Mouse (Mus musculus): ENCODE results near the gene Zfand4. TPM values are rescaled to one million over a fixed set of nuclear protein-coding genes. Genes with fewer than 3 reads are reported as not detected.
"Not testable (repeated sequence)": the region's sequence is repeated elsewhere in the genome, so short reads cannot be mapped to it uniquely, and the experiment has no call there.

Gene Zfand4
- polyA plus RNA-seq, 1 experiment from 2014 or later: 5.6 TPM

DNA sequence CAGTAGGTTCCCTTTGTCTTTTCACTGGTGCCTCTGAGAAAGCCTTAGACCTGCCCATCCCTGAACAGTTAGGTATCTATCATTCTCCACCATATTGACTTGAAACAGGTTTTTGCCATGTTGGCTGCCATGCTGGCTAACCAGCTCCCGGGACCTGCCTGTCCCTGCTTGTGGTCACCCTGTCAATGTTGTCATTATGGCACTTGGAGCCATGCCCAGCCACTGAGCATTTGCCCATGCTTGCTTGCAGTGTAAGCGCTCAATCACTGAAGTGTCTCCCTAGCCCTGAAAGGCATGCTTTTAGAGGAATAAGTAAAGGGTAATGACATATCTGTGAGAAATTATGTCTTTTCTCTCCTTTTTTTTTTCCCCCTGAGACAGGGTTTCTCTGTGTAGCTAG lies 67.4 kb downstream of the Zfand4 start:
- H3K4me2 ChIP-seq: no peak overlapping the region
- no peaks in the 10 kb centered on the region for H3K9me3 ChIP-seq (replicated peaks)
- 79% methylated on average over 2 of the region's 2 CpGs for WGBS
- no peaks in the 10 kb centered on the region for H3K4me1 ChIP-seq
- no peak overlapping the region for H3K27ac ChIP-seq (replicated peaks)
- H3K27me3 ChIP-seq (replicated peaks): peaks cover 3% of the 10 kb centered on the region; the same call in 1 of the 2 replicates
- no peak overlapping the region for H3K4me3 ChIP-seq (replicated peaks)
- ATAC-seq (ENCODE audit: low FRiP score): no peak
- no peak overlapping the region for H3K9ac ChIP-seq (replicated peaks)
- H3K36me3 ChIP-seq: no peaks in the 10 kb centered on the region

DNA sequence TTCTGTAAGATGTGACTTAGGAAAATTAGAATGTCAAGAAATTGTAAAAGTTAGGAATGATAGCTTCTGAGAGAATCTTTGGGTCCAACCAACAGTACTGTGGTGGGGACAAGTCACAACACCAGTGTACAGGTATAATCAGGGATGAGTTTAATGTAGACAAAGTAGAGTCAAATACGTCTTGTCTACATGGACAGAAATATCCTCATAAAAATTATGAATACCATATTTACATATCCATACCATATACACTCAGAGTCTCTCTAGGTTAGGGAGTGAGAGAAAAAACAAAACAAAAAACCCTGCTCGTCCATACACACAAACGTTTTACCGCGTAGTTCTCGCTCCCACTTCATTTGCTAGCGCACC lies 73.4 kb downstream of the Zfand4 start:
- Histone ChIP-seq H3K4me1 (peaks cover 17% of the 10 kb centered on the region), H3K4me3 (replicated peaks) (peak overlapping the region; percentile 99), H3K36me3 (no peaks in the 10 kb centered on the region), H3K27me3 (replicated peaks) (peaks cover 3% of the 10 kb centered on the region; the same call in 1 of the 2 replicates), H3K9ac (replicated peaks) (peak overlapping the region; percentile 86), H3K9me3 (replicated peaks) (no peaks in the 10 kb centered on the region), H3K4me2 (peak overlapping the region; percentile 60), H3K27ac (replicated peaks) (peak overlapping the region; percentile 79)
- WGBS: under 1% methylated on average over 7 of the region's 7 CpGs
- no peak for ATAC-seq (ENCODE audit: low FRiP score)

DNA sequence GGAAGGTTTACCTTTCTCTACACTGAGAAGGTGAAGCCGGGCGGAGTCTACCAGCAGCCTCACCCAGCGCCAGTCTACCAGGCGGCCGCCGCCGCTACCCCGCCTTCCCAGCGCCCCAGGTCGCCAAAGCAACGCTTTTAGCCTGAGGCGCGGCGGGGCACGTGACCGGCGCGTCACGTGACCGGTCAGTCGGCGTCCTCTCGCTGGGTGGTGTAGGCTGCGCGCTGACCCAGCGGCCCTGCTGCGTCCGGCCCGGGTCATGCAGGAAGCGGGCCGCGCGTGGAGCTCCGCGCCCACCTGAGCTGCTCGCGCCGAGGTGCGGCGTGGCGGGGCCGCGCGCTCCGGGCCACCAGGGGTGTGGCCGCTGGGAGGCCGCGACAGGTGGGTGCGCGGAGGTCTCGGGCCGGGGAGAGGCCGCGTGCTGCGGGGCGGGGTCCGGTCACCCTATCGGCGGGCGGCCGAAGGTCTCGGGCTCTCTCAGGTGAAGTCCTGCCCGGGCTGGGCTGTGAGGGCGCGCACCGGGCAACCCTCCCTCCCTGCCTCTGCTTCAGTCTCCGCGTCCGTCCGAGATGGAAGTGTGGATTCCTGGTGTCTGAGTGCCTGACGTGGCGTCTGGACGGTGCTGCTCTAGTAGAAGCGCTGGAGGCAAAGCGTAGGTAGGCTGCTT lies 73.9 kb downstream of the Zfand4 start, which contains the start of gene March8:
TSS of gene March8 (plus strand) at position 190 of the 667 bp plus-strand sequence.
- Histone ChIP-seq H3K9me3 (replicated peaks) (no peaks in the 10 kb centered on the region), H3K9ac (replicated peaks) (peak within 1 kb of the TSS; percentile 86), H3K27me3 (replicated peaks) (peaks cover 3% of the 10 kb centered on the region; the same call in 1 of the 2 replicates), H3K4me2 (peak within 1 kb of the TSS; percentile 60), H3K36me3 (no peaks in the 10 kb centered on the region), H3K27ac (replicated peaks) (peak within 1 kb of the TSS; percentile 79), H3K4me1 (peaks cover 17% of the 10 kb centered on the region), H3K4me3 (replicated peaks) (peak within 1 kb of the TSS; percentile 99)
- WGBS: under 1% methylated on average over 71 of the region's 75 CpGs
- peak; percentile 94 for ATAC-seq (ENCODE audit: low FRiP score)

DNA sequence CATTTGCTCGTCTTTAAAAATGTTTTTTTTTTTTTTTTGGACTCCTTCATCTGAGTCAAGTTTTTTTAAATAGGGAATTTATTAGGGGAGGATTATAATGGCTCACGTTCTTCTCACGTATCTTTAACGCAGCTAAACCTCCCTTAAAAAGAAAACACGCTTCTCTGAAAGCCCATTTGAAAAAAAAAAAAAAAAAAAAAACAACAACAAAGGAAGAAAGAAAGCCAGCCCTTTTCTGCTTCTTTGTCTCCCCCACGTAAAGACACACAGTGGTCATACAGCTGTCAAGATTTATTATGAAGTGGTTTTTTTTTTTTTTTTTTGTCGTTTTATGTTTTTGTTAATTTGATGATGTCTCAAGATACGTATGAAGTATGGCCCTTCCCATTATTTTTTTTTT lies 74.5 kb downstream of the Zfand4 start:
- H3K27ac ChIP-seq (replicated peaks): peak overlapping the region; percentile 79; the same call in 1 of the 2 replicates
- no peak for ATAC-seq (ENCODE audit: low FRiP score)
- WGBS: 5% methylated on average over 8 of the region's 8 CpGs
- peak overlapping the region; percentile 86 for H3K9ac ChIP-seq (replicated peaks)
- H3K9me3 ChIP-seq (replicated peaks): no peaks in the 10 kb centered on the region
- peak overlapping the region; percentile 99 for H3K4me3 ChIP-seq (replicated peaks)
- no peaks in the 10 kb centered on the region for H3K36me3 ChIP-seq
- H3K4me1 ChIP-seq: peaks cover 17% of the 10 kb centered on the region
- H3K4me2 ChIP-seq: peak overlapping the region; percentile 60
- peaks cover 3% of the 10 kb centered on the region; the same call in 1 of the 2 replicates for H3K27me3 ChIP-seq (replicated peaks)

DNA sequence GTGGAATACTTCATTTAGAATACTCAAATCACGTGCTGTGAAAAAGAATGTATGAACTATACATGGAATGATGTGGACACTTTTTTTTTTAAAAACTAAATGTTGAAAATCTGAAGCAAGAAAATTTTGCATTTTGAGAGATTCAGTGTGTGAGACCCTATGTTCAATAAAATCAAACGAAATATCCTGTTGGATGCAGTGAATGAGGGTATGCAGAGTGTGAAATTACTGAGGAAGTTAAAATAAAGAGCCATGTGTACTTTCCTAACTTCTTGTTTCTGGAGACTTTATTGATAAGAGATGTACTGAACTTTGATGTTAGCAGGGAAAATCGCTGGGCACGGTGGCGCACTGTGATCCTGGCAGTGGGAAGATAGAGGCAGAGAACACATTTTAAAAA lies 75.1 kb downstream of the Zfand4 start:
- Histone ChIP-seq H3K27me3 (replicated peaks) (peaks cover 3% of the 10 kb centered on the region; the same call in 1 of the 2 replicates), H3K36me3 (no peaks in the 10 kb centered on the region), H3K27ac (replicated peaks) (no peak overlapping the region), H3K9ac (replicated peaks) (no peak overlapping the region), H3K9me3 (replicated peaks) (no peaks in the 10 kb centered on the region), H3K4me1 (peaks cover 17% of the 10 kb centered on the region), H3K4me3 (replicated peaks) (peak overlapping the region; percentile 99), H3K4me2 (peak overlapping the region; percentile 60)
- no peak for ATAC-seq (ENCODE audit: low FRiP score)
- WGBS: 82% methylated on average over 5 of the region's 5 CpGs

DNA sequence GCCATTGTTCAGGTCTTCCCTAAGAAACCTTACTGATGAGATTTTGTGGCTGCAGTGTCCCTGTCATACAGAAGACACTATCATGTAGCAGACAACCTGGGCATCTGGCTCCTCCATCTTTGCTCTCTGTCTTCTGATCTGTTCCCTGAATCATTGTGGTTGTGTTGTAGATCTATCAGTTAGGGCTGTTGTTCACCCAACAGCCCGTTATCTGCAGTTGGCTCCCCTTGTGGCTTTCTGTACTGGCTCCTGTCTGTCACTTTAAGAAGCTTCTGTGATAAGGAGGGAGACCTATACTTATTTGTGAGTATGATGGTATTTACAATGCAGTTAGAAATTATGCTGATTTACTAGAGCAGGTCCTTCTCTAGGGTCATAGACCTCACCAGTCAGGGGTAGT lies 76.5 kb downstream of the Zfand4 start:
- no peaks in the 10 kb centered on the region for H3K9me3 ChIP-seq (replicated peaks)
- H3K4me1 ChIP-seq: peaks cover 17% of the 10 kb centered on the region
- peak overlapping the region; percentile 60 for H3K4me2 ChIP-seq
- no peak overlapping the region for H3K27ac ChIP-seq (replicated peaks)
- H3K27me3 ChIP-seq (replicated peaks): no peaks in the 10 kb centered on the region; the same call in 1 of the 2 replicates
- no peak overlapping the region for H3K9ac ChIP-seq (replicated peaks)
- no peaks in the 10 kb centered on the region for H3K36me3 ChIP-seq
- WGBS: 94% methylated on average over 1 of the region's 1 CpGs
- no peak overlapping the region for H3K4me3 ChIP-seq (replicated peaks)
- ATAC-seq (ENCODE audit: low FRiP score): no peak

DNA sequence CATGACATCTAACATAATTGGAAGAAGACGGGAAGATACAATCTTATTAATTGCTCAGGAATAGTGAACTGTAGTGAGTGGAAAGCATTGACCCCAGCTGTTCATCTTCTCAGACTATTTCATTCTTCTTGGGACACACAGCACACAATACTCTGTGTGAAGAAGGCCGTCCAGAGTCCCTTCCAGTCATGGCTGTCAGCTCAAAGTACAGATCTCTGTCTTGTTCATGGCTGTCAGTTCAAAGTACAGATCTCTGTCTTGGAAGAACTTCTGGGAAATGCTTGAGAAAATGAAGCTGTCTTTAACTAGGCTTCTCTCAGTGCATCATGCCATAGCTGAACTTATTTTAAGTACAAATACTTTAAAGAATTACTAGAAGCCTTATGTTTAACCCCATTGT lies 83.9 kb downstream of the Zfand4 start:
- Histone ChIP-seq H3K4me3 (replicated peaks) (no peak overlapping the region), H3K4me2 (no peak overlapping the region), H3K9me3 (replicated peaks) (no peaks in the 10 kb centered on the region), H3K27ac (replicated peaks) (no peak overlapping the region), H3K27me3 (replicated peaks) (no peaks in the 10 kb centered on the region), H3K36me3 (no peaks in the 10 kb centered on the region), H3K4me1 (no peaks in the 10 kb centered on the region), H3K9ac (replicated peaks) (no peak overlapping the region)
- ATAC-seq (ENCODE audit: low FRiP score): no peak
- 85% methylated on average over 2 of the region's 2 CpGs for WGBS

DNA sequence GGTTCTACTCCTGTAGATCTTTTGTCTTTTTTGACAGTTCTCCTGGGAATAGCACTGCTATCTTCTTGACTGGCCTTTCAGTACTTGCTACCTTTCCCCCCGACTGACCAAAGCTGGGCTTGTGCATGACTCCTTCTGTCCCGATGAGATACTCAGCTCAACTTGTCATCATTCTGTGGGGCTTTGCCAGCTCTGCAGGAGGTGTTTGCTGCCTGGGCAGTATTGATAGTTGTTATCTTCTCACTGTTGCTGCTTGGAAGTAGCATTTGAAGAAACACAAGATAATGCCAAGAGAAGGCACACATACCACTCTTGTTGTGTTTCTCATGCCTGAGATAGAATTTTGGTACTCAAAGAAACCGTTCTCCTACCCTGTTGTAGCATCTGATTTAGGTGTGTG lies 86.0 kb downstream of the Zfand4 start:
- Histone ChIP-seq H3K36me3 (no peaks in the 10 kb centered on the region), H3K4me2 (no peak overlapping the region), H3K27me3 (replicated peaks) (no peaks in the 10 kb centered on the region), H3K27ac (replicated peaks) (no peak overlapping the region), H3K4me1 (no peaks in the 10 kb centered on the region), H3K4me3 (replicated peaks) (no peak overlapping the region), H3K9me3 (replicated peaks) (no peaks in the 10 kb centered on the region), H3K9ac (replicated peaks) (no peak overlapping the region)
- no peak for ATAC-seq (ENCODE audit: low FRiP score)
- 67% methylated on average over 3 of the region's 3 CpGs for WGBS

DNA sequence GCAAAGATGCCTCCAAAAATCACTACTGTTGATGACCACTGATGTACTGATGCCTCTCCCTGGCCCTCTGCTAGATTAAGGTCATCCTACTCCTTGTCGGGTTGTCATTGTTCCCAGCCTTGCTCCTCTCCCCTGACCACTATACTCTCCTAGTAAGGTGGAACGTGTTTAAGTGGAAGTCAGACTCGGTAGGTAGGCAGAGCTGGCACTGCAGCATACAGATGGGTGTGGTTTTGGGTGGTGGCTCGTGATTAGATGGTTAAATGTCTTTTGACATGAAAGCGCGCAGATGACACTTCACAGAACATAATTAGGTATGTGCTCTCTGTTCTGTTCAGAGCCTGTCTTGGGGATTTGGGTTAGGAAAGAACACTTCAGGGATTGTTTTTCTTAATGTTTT lies 86.6 kb downstream of the Zfand4 start:
- Histone ChIP-seq H3K9ac (replicated peaks) (no peak overlapping the region), H3K4me1 (no peaks in the 10 kb centered on the region), H3K27me3 (replicated peaks) (no peaks in the 10 kb centered on the region), H3K36me3 (no peaks in the 10 kb centered on the region), H3K4me2 (no peak overlapping the region), H3K4me3 (replicated peaks) (no peak overlapping the region), H3K9me3 (replicated peaks) (no peaks in the 10 kb centered on the region), H3K27ac (replicated peaks) (no peak overlapping the region)
- 86% methylated on average over 6 of the region's 6 CpGs for WGBS
- no peak for ATAC-seq (ENCODE audit: low FRiP score)

DNA sequence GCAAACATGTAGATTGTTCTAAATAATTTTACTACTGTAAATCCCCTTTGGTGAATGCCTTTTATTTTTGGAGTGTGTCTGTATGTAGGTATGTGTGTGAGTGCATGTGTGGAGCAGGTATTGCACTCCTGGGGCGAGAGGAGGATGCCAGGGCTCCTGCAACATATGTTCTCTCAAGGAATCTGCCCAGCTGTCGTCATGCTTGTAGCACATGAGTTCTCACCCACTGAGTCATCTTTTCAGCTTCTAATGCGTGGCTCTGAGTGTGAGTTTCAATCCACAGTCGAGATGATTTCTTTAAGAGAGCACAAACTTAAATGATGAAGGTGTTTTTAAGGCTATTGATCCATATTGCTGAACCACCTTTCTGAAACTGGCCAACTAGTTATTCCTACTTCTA lies 87.5 kb downstream of the Zfand4 start:
- Histone ChIP-seq H3K27ac (replicated peaks) (no peak overlapping the region), H3K4me1 (no peaks in the 10 kb centered on the region), H3K36me3 (no peaks in the 10 kb centered on the region), H3K4me2 (no peak overlapping the region), H3K4me3 (replicated peaks) (no peak overlapping the region), H3K9me3 (replicated peaks) (no peaks in the 10 kb centered on the region), H3K9ac (replicated peaks) (no peak overlapping the region), H3K27me3 (replicated peaks) (no peaks in the 10 kb centered on the region)
- WGBS: 83% methylated on average over 4 of the region's 4 CpGs
- no peak for ATAC-seq (ENCODE audit: low FRiP score)

DNA sequence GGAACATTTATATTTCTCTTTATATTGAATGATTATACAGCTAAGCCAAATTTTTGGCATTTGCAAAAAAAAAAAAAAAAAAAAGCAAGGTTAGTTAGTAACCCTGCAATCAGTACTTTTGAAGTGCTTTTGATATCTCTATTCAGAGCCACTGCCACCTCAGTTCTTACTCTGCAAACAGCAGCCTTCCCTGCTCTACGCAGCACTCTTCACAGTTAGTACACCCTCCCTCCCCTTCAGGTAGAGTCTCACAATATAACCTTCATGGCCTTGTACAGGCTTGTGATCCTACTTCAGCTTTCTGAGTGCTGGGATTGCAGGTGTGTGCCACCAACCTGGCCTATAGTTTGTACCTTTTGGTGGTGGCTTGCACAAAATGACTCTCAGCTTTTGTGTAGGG lies 89.4 kb downstream of the Zfand4 start:
- ATAC-seq (ENCODE audit: low FRiP score): no peak
- H3K9ac ChIP-seq (replicated peaks): no peak overlapping the region
- no peaks in the 10 kb centered on the region for H3K4me1 ChIP-seq
- no peak overlapping the region for H3K4me3 ChIP-seq (replicated peaks)
- no peak overlapping the region for H3K4me2 ChIP-seq
- no peaks in the 10 kb centered on the region for H3K9me3 ChIP-seq (replicated peaks)
- no peaks in the 10 kb centered on the region for H3K27me3 ChIP-seq (replicated peaks)
- no peak overlapping the region for H3K27ac ChIP-seq (replicated peaks)
- 89% methylated on average over 1 of the region's 1 CpGs for WGBS
- no peaks in the 10 kb centered on the region for H3K36me3 ChIP-seq

DNA sequence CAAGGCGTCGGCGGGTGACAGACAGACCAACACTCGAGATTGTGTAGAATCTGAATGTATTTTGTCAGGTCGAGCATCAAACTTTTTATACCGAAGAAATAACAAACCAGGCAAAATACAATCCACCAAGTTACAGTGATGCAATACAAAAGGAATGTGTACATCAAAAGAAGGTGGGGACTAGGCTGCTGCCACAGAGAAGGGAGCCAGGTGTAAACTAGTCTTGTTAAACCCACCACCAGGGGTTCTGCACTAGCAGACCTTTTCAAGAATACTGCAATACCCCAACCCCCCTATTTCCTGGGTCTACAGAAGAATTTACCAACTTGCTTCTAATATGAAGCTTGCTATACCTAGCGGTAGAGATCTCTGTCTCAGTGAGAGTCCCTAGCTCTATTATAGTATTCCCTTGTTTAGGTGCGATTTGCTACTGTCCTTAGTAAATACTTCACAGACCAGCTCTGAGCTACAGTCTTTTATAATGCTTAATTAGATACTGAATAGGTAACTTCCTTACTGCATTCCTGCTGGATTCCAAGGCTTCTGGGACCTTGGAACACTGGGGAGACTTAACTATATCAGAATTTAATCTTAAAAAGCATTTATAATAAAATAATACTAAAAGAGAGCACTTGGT lies 92.4 kb downstream of the Zfand4 start:
- H3K27ac ChIP-seq (replicated peaks); H3K9ac ChIP-seq (replicated peaks); H3K36me3 ChIP-seq; H3K9me3 ChIP-seq (replicated peaks); H3K4me2 ChIP-seq; H3K4me3 ChIP-seq (replicated peaks); H3K27me3 ChIP-seq (replicated peaks); H3K4me1 ChIP-seq; ATAC-seq (ENCODE audit: low FRiP score): not testable (repeated sequence)
- 80% methylated on average over 8 of the region's 8 CpGs for WGBS
